Mouse (Mus musculus): ENCODE data around the gene Fntb.
"Not testable (repeated sequence)": the region's sequence is repeated elsewhere in the genome, so short reads cannot be mapped to it uniquely, and the experiment has no call there.

Fntb gene

DNA sequence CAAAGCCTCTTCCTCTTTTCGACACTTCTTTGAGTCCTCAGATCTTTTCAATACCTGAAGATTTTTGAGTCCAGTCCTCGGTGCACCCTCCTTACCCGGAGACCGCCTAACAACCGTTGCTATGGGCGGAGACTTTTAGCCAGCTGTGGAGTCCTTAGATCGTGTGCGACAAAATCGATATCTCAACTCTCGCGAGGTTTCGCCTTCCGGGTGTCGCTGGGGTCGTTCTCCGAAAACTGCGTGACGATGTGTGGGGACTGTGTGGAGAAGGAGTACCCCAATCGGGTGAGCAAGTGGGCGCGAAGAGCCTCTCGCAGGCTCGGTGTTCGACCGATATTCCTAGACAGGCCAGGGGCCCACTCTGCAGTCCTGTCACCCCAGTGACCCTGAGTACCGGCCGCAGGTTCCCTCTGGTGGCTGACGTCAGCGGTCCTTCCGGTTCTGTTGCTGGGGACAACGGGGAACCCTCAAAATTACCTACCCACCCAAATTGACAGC lies at the start of gene Fntb, which contains the start of gene Churc1:
Gene Fntb (plus strand): TSS at position 236 of the 498 bp plus-strand sequence.
Gene Churc1 (plus strand): TSS at position 185 of the 498 bp plus-strand sequence.
- DNase-seq, result peak; percentile 86 to 87

GRCm38 (mm10) chr12:76718384-76718783 lies 47.0 kb upstream of the Fntb start:
- DNase-seq, result no peak

- DNase-seq, result no peak
Observed at GRCm38 (mm10) chr12:76720572-76720971, 44.8 kb upstream of the Fntb start.

GRCm38 (mm10) chr12:76722026-76722425 lies 43.4 kb upstream of the Fntb start:
- no peak for DNase-seq

- no peak for DNase-seq
Observed at GRCm38 (mm10) chr12:76727955-76728354, 37.4 kb upstream of the Fntb start.

- peak; percentile 51 to 61 for DNase-seq
Observed at GRCm38 (mm10) chr12:76750866-76751459, 14.4 kb upstream of the Fntb start.

DNA sequence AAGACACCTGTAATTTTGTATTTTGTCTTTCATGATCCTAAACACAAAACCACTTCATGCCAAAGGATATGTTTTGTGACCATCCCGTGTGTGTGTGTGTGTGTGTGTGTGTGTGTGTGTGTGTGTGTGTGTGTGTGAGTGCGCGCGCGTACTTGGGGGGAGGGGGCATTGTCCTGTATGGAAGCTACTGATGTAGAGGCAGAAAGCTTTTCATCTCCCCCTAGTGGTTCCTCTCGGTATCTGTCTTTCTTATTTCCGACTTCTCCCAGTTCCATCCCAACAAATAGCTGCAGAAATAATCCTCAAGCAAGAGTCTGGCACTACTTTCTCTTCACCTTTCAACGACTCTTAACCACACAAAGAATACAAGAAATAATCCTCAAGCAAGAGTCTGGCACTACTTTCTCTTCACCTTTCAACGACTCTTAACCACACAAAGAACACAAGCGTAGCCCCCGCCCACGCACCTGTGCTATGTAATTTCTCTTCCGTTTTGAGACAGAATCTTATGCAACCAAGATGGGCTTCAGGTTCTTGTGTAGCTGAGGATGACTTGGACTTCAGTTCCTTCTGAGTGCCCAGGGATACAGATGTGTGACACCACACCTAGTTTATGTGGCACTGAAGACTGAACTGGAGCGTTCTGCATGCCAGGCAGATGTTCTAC lies 12.6 kb upstream of the Fntb start:
- DNase-seq, result peak; percentile 49 to 70

- peak; percentile 48 to 50 for DNase-seq
Observed at GRCm38 (mm10) chr12:76765901-76766630, 677 bp downstream of the Fntb start.

DNA sequence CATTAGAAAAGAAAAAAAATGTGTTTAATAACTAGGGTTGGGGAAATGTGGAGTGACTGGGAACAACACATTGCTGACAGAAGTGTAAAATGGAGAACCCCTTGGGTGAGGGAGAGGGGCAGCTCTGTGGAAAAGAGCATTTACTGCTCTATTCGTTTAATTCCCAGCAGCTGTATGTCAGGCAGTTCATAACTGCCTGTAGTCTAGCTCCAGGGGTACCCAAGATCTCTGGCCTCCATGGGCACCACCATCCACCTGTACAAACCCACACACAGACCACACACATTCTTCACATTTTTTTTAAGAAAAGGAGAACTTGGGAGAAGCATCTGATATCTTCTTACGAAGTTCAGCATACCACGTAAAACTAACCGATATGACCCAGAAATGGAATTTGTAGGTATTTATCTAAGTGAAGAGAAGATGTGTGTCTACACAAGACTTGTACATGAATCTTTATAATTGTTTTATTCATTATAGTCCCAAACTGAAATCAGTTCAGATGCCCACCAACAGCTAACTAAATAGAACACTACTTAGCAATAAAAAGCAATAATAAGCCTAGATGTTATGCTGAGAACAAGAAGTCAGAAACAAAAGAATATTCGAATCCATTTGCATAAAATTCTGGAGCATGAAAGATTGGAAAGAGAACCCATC lies 5.6 kb downstream of the Fntb start:
- no peak for DNase-seq

DNA sequence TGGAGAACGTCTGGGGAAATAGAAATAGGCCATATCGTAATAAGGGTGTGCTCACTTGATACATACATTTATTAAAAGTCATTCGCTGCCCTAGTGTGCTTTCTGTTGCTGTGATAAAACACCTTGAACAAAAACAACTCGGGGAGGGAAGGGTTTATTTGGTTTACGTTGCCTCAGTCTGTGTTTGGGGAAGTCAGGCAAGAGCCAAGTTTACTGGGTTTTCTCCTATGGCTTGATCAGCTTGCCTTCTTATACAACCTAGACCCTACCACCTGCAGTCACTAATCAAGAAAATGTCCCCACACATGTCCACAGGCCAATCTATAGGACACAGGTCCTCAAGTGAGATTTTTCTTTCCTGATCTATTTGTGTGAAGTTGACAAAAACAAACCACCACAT lies 6.2 kb downstream of the Fntb start:
- no peak for DNase-seq

DNA sequence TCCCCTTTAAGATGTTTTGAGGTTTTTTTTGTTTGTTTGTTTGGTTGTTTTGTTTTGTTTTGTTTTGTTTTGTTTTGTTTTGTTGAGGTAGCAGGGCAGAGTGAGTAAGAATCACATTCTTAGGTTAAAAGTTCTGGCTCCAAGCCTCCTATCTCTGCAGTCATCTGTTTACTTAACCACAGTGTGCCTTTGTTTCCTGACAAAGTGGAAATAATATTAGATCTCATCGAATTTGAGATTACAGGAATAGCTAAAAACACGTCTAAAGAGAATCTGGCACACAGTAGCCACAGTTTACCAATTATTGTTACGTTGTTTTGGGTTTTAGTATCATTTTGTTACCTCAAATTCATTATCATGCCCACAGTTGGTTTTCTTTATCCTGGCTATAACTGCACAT lies 9.3 kb downstream of the Fntb start:
- DNase-seq, result no peak

DNA sequence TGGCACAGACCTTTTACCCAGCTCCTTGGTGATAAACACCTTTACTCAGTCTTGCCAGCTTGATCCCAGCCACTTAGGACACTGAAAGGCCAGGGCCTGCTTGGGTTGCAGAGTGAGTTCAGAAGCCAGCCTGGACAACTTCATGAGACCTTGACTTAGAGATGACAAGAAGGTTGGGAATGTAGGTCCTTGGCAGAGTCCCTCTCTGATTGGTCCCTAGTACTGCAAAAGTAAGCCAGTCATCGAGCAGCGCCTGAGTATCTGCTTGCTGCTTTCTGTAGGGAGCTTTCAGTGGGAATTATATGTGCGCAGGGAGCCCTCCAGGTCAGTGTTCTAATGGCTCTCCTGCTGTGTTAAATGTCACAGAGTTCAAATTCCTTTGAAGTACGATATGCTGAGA lies 9.7 kb downstream of the Fntb start:
- DNase-seq, result no peak

GRCm38 (mm10) chr12:76776898-76777297 lies 11.5 kb downstream of the Fntb start:
- DNase-seq, result no peak

DNA sequence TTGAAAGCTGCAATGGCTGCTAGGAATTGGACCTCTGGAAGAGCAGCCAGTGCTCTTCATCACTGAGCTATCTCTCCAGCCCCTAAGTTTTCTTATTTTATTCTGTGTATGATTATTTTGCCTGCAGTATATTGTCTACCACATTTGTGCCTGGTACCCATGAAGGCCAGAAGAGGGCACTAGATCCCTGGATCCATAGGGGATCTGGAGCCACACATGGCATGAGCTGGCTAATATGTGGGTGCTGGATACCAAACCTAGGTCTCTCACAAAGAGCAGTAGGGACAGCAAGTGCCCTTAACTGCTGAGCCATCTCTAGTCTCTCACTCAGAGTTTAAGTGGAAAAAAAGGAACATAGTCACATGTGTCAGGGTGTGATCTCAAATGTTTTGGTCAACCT lies 12.5 kb downstream of the Fntb start:
- no peak for DNase-seq

GRCm38 (mm10) chr12:76778305-76779083 lies 13.1 kb downstream of the Fntb start:
- DNase-seq, result no peak

DNA sequence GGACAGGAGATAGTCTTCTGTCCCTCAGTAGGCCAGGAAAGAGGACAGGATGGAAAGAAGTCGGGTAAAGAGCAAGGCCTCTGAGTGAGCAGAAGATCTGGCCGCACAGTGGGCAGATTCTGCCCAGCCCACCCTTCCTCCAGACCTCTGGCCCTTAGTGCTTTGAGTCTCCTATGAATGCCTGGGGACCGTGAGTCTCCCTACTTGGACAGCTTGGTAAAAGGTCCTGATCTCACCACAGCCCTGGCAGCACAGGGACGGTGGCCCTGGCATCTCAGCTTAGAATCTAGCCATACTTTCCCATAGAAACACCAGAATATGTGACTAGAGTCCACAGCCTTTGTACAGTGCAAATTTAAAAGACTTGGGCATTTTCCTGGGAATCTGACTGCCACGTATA lies 14.6 kb downstream of the Fntb start:
- DNase-seq, result no peak

DNA sequence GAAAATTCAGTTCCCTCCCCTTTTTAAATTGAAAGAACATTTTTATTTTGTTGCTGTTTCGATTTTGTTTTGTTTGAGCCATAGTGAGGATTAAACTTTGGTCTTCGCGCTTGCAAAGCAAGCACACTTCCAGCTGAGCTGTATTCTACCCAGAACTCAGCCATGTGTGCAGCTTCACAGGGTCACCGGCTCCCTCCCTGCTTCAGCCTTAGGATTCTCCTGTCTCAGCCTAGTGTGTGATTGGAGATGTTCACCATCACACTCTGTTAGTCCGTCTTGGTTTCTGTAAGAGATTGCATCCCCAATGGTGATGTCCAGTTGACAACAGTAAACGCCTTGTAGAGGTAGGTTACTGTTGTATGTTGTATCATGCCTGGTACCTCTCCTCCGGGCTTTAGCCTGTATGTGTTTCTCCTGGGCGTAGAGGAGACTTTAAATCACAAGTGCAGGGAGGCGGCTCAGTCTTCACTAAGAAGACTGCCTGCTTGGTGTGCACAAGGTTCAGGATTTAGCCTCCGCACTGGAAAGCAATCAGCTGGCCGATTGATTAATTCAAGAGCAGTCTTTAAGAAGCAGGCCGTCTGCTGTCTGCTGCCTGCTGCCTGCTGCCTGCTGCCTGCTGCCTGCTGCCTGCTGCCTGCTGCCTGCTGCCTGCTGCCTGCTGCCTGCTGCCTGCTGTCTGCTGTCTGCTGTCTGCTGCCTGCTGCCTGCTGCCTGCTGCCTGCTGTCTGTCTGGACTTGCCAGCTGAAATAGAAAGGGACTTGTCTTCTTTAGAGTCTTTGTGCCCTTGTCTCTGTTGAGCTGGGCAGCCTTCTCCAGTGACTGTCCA lies 15.5 kb downstream of the Fntb start:
- no peak for DNase-seq

- no peak for DNase-seq
Observed at GRCm38 (mm10) chr12:76784056-76784619, 18.7 kb downstream of the Fntb start.

GRCm38 (mm10) chr12:76790446-76791084 lies 25.2 kb downstream of the Fntb start:
- DNase-seq, result peak in 1 of 2 experiments; percentile 46

- DNase-seq, result not testable (repeated sequence)
Observed at GRCm38 (mm10) chr12:76792540-76792939, 27.2 kb downstream of the Fntb start.

DNA sequence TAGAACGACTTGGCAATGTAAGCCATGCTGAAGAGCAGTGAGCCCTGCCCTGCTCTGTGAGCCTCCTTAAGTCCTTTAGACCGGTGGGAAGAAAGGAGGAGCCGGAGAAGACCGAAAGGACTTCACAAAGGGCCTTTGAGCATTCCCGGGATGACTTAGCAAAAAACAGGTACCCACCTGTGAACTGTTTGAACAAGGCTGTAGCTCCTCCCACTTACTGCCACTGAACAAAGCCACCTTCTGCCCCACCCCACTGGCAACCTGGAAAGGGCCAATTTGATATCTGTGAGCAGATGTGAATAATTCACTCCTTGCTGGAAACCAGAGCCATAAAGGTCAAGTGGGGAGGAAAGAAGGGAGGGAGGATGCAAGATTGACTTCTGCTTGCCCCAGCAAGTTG lies 30.0 kb downstream of the Fntb start, which contains the start of gene Gpx2:
Gene Gpx2 (minus strand): TSS at position 205 of the 400 bp plus-strand sequence.
- no peak for DNase-seq
